Mouse (Mus musculus): ENCODE results near the gene Ap1b1.

GRCm38 (mm10) chr11:4953918-4954317, 32.7 kb upstream of the Ap1b1 start:
- TF ChIP-seq NANOG (IDR thresholded peaks at IDR 0.05; ENCODE audit: borderline replicate concordance, low read length), result no peak
- no peak for TF ChIP-seq CTCF (conservative IDR thresholded peaks at IDR 0.05; ENCODE audit: low read length)
- TF ChIP-seq POU5F1 (IDR thresholded peaks at IDR 0.05; ENCODE audit: borderline replicate concordance, low read length), result no peak
